Mouse (Mus musculus): ENCODE data around the gene Znrf1. TPM values are rescaled to one million over a fixed set of nuclear protein-coding genes. Genes with fewer than 3 reads are reported as not detected.
A peak's percentile ranks its signal among the peaks of the same experiment; 100 is the strongest.

The Znrf1 gene
- polyA plus RNA-seq, 1 experiment from 2014 or later, result 22.5 TPM

- Histone ChIP-seq H3K4me3 (ENCODE audit: inconsistent target) (no peak overlapping the region), H3K79me2 (ENCODE audit: inconsistent target) (peaks cover 35% of the 10 kb centered on the region; the same call in 1 of the 2 replicates), H3K36me3 (ENCODE audit: inconsistent target) (no peaks in the 10 kb centered on the region), H3K27ac (no peak overlapping the region)
- WGBS (ENCODE audit: missing documents), result 17% methylated on average over 1 of the region's 1 CpGs
These were observed 121.5 kb downstream of the Znrf1 start for GRCm38 (mm10) chr8:111657312-111657854.

- H3K36me3 ChIP-seq (ENCODE audit: inconsistent target), result no peaks in the 10 kb centered on the region
- WGBS (ENCODE audit: missing documents), result 12% methylated on average over 6 of the region's 6 CpGs
- H3K4me3 ChIP-seq (ENCODE audit: inconsistent target), result no peak overlapping the region
- peak overlapping the region; percentile 42 for H3K27ac ChIP-seq
- peaks cover 31% of the 10 kb centered on the region; the same call in 1 of the 2 replicates for H3K79me2 ChIP-seq (ENCODE audit: inconsistent target)
These were observed 123.0 kb downstream of the Znrf1 start for GRCm38 (mm10) chr8:111658819-111659423.

GRCm38 (mm10) chr8:111662473-111662872, 126.6 kb downstream of the Znrf1 start:
- Histone ChIP-seq H3K79me2 (ENCODE audit: inconsistent target) (no peaks in the 10 kb centered on the region), H3K27ac (no peak overlapping the region), H3K4me3 (ENCODE audit: inconsistent target) (no peak overlapping the region), H3K36me3 (ENCODE audit: inconsistent target) (no peaks in the 10 kb centered on the region)
- 90% methylated on average over 3 of the region's 3 CpGs for WGBS (ENCODE audit: missing documents)

GRCm38 (mm10) chr8:111666751-111667150, 130.9 kb downstream of the Znrf1 start:
- Histone ChIP-seq H3K4me3 (ENCODE audit: inconsistent target) (no peak overlapping the region), H3K79me2 (ENCODE audit: inconsistent target) (no peaks in the 10 kb centered on the region), H3K27ac (no peak overlapping the region), H3K36me3 (ENCODE audit: inconsistent target) (peaks cover 10% of the 10 kb centered on the region; the same call in 1 of the 2 replicates)
- WGBS (ENCODE audit: missing documents), result 93% methylated on average over 2 of the region's 2 CpGs

Other genes with a start within 250 kb of the Znrf1 start
- gene Rfwd3, start 235.9 kb upstream of the Znrf1 start, polyA plus RNA-seq (2018), result 18.6 to 30.0 TPM (median 23.4 TPM) in 3 replicates
- 31.1 to 43.3 TPM (median 39.9 TPM) in 3 replicates for gene Mlkl, start 197.9 kb upstream of the Znrf1 start, polyA plus RNA-seq (2018)
- not detected in 3 replicates for gene Fa2h, start 142.3 kb upstream of the Znrf1 start, polyA plus RNA-seq (2018)
- 4.6 to 5.8 TPM (median 5.3 TPM) in 3 replicates for gene Wdr59, start 14.0 kb upstream of the Znrf1 start, polyA plus RNA-seq (2018)
- 0.40 to 1.2 TPM (median 0.82 TPM) in 3 replicates for gene Ldhd, start 94.3 kb downstream of the Znrf1 start, polyA plus RNA-seq (2018)
- 6.6 to 13.8 TPM (median 6.9 TPM) in 3 replicates for gene Zfp1, start 107.3 kb downstream of the Znrf1 start, polyA plus RNA-seq (2018)
- not detected in 3 replicates for gene Ctrb1, start 154.9 kb downstream of the Znrf1 start, polyA plus RNA-seq (2018)
- 0.06 to 0.35 TPM (median 0.07 TPM) in 3 replicates for gene Bcar1, start 207.7 kb downstream of the Znrf1 start, polyA plus RNA-seq (2018)

All from macrophage (primary cell).